Mouse (Mus musculus): ENCODE results near the gene Olfr467.
"Not testable (repeated sequence)": the region's sequence is repeated elsewhere in the genome, so short reads cannot be mapped to it uniquely, and the experiment has no call there.

The Olfr467 gene

GRCm38 (mm10) chr7:107811963-107812362 is at the start of gene Olfr467:
Olfr467 (plus strand) TSS chr7:107812263.
- no peak for DNase-seq

GRCm38 (mm10) chr7:107770812-107771211 is 41.3 kb upstream of the Olfr467 start:
- no peak for DNase-seq

- no peak for DNase-seq
Measured at GRCm38 (mm10) chr7:107778216-107778615, 33.8 kb upstream of the Olfr467 start.

- no peak for DNase-seq
Measured at GRCm38 (mm10) chr7:107779611-107780010, 32.5 kb upstream of the Olfr467 start.

GRCm38 (mm10) chr7:107787977-107788620 is 24.0 kb upstream of the Olfr467 start:
- no peak for DNase-seq

- no peak for DNase-seq
Measured at GRCm38 (mm10) chr7:107796500-107796899, 15.6 kb upstream of the Olfr467 start.

- DNase-seq: no peak
Measured at GRCm38 (mm10) chr7:107801108-107801507, 11.0 kb upstream of the Olfr467 start, which contains the start of gene Ovch2. Ovch2 (minus strand) TSS chr7:107801208.

- no peak for DNase-seq
Measured at GRCm38 (mm10) chr7:107802138-107802537, 9.9 kb upstream of the Olfr467 start.

- DNase-seq: no peak
Measured at GRCm38 (mm10) chr7:107819442-107819841, 7.4 kb downstream of the Olfr467 start.

- not testable (repeated sequence) for DNase-seq
Measured at GRCm38 (mm10) chr7:107823867-107824266, 11.8 kb downstream of the Olfr467 start.

- DNase-seq: not testable (repeated sequence)
Measured at GRCm38 (mm10) chr7:107825441-107825840, 13.4 kb downstream of the Olfr467 start, which contains the start of gene Olfr469. Olfr469 (minus strand) TSS chr7:107825541.

GRCm38 (mm10) chr7:107841719-107842118 is 29.7 kb downstream of the Olfr467 start:
- no peak for DNase-seq

GRCm38 (mm10) chr7:107847390-107847789 is 35.3 kb downstream of the Olfr467 start, which contains the start of gene Olfr470:
Olfr470 (minus strand) TSS chr7:107847490.
- DNase-seq: not testable (repeated sequence)

Data from cerebellum, adult 9-11 months (tissue).